Mouse (Mus musculus): Measurements from ENCODE around the gene Exo1. TPM values are rescaled to one million over a fixed set of nuclear protein-coding genes. Genes with fewer than 3 reads are reported as not detected.

The Exo1 gene
- polyA plus RNA-seq (2012; rRNA removed): 0.08 and 0.19 TPM in 2 replicates

DNA sequence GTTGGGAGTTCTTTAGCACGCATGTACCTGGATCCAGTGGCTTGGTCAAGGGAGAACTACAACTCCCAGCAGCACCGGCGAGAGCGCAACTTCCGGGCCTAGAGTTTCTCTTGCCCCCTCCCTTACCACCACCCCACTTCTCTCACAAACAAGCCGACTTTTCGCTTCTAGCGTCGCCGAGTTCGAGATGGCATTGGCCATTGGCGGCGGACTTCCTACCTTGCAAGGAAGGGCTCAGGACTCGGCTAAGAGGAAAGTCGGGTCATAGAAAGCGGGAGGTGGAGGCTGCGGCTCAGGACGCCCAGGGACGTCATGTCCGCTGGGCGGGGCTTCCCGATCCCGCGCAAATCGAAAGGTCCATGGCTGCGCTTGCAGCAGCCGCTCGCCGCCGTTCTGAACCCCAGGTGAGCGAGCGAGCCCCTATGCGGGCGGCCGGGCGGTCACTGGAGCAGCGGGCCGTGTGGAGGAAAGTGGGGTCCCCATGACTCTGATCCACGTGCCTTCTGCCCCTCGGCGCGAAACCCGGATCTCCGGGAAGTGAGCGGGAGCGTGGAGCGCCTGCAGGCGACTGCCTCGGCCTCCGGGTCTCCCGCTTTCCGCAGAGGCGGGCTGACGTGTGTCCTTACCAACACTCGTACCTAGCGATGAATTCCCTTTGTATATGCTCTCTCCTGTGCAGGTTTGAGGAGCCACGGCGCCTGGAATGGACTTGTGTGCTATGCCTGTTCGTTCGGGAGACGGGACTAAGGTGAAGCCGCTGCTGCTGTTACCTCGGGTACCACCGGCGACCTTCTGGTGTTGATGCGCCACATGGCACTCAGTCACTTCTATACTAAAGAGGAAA is at the start of gene Exo1:
Gene Exo1 (plus strand): TSS at position 129 of the 844 bp plus-strand sequence.
- DNase-seq: peak; percentile 93
- Histone ChIP-seq H3K4me3 (replicated peaks; ENCODE audit: extremely low read depth, low read depth, low read length) (peak within 1 kb of the TSS; percentile 99), H3K4me1 (ENCODE audit: control insufficient read depth, insufficient read depth, low read length) (peaks cover 3% of the 10 kb centered on the region)
- TF ChIP-seq CTCF (IDR thresholded peaks at IDR 0.05; ENCODE audit: insufficient read depth, low read length): no peak
- WGBS: under 1% methylated on average over 66 of the region's 66 CpGs

DNA sequence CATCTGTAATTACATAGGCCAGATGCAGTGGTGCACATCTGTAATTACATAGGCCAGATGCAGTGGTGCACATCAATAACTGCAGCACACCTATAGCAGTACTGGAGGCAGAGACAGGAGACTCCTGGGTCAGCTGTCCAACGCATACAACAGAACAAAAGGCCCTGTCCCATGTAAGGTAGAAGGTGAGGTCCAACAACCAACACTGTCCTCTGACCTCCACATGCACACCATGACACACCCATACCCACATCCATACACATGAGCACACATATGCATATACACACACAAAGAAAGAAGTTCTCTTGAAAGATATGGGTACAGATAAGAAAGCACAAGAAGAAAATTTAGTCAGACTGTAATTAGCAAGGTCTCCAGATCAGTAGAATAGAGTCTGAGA is 24.9 kb upstream of the Exo1 start:
- TF ChIP-seq POLR2A (IDR thresholded peaks at IDR 0.05; ENCODE audit: borderline replicate concordance, extremely low read depth, low read depth, low read length): no peak
- TF ChIP-seq CTCF (IDR thresholded peaks at IDR 0.05; ENCODE audit: insufficient read depth, low read length): no peak
- Histone ChIP-seq H3K4me1 (ENCODE audit: control insufficient read depth, insufficient read depth, low read length) (no peaks in the 10 kb centered on the region), H3K4me3 (replicated peaks; ENCODE audit: extremely low read depth, low read depth, low read length) (no peak overlapping the region)
- WGBS: 87% methylated on average over 1 of the region's 1 CpGs
- no peak for DNase-seq

DNA sequence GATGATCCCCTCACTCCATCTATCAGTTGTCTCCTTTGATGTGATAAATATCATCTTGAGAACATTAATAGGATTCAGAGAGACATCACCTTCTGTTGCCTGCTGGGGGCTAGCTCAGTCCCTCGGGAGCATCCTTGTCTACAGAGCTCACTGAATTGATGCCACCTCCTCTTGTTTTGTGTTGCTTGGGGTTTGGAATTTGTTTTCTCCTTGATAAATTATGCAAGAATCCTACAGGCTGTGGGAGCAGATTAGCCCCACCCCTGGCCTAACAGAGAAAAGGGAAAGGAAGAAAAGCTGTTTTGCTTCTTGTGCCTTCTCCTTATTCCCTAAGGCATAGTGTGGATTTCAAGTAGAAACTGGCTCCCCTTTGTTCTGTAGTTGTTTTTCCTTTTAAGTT is 13.3 kb upstream of the Exo1 start:
- Histone ChIP-seq H3K4me3 (replicated peaks; ENCODE audit: extremely low read depth, low read depth, low read length) (no peak overlapping the region), H3K4me1 (ENCODE audit: control insufficient read depth, insufficient read depth, low read length) (no peaks in the 10 kb centered on the region)
- no peak for DNase-seq
- WGBS: 38% methylated on average over 1 of the region's 1 CpGs
- TF ChIP-seq CTCF (IDR thresholded peaks at IDR 0.05; ENCODE audit: insufficient read depth, low read length) (no peak), POLR2A (IDR thresholded peaks at IDR 0.05; ENCODE audit: borderline replicate concordance, extremely low read depth, low read depth, low read length) (no peak)

DNA sequence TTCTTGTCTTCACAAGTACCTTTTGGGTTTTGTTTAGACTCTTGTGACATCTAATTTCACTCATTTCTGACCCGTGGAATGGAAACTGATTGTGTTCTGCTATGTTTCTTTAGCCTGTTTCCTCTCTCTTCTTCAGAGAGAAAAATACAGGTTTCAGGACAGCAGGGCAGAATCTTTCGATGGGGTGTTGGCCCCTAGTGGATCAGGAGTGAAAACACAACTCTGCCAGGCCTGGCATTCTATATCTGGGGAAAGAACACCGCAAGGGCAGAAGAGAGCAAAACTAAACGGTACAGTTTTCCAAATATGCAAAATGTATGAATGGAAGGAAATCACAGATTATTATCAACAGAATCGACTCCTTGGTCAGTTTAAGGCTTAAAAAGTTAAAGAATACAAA is 12.8 kb upstream of the Exo1 start:
- H3K4me1 ChIP-seq (ENCODE audit: control insufficient read depth, insufficient read depth, low read length): no peaks in the 10 kb centered on the region
- no peak overlapping the region for H3K4me3 ChIP-seq (replicated peaks; ENCODE audit: extremely low read depth, low read depth, low read length)
- TF ChIP-seq POLR2A (IDR thresholded peaks at IDR 0.05; ENCODE audit: borderline replicate concordance, extremely low read depth, low read depth, low read length) (no peak), CTCF (IDR thresholded peaks at IDR 0.05; ENCODE audit: insufficient read depth, low read length) (0 out of 2 replicates have a peak, but pooled peaks have one; percentile 9)
- DNase-seq: no peak
- 14% methylated on average over 5 of the region's 5 CpGs for WGBS

DNA sequence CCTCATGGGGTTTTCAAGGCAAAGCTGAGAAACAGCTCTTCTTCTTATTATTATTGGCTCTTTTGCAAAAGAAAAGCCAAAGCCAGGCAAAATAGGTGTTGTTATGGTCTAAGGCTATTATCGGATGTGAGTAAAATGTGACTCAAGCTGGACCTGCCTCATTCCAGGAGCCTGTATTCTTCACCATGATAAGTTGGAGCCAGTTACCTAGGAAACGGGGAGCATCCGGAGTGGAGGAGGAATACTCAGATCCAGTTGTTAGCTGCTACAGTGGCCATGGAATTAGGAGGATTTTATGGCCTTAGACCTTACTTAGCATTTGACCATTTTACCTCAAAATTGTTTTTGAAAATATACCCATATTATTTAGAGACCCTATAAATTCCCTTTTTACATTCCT is 9.7 kb upstream of the Exo1 start:
- H3K4me3 ChIP-seq (replicated peaks; ENCODE audit: extremely low read depth, low read depth, low read length): no peak overlapping the region
- no peak for DNase-seq
- no peaks in the 10 kb centered on the region for H3K4me1 ChIP-seq (ENCODE audit: control insufficient read depth, insufficient read depth, low read length)
- TF ChIP-seq CTCF (IDR thresholded peaks at IDR 0.05; ENCODE audit: insufficient read depth, low read length): no peak
- no peak for TF ChIP-seq POLR2A (IDR thresholded peaks at IDR 0.05; ENCODE audit: borderline replicate concordance, extremely low read depth, low read depth, low read length)
- 69% methylated on average over 3 of the region's 3 CpGs for WGBS

DNA sequence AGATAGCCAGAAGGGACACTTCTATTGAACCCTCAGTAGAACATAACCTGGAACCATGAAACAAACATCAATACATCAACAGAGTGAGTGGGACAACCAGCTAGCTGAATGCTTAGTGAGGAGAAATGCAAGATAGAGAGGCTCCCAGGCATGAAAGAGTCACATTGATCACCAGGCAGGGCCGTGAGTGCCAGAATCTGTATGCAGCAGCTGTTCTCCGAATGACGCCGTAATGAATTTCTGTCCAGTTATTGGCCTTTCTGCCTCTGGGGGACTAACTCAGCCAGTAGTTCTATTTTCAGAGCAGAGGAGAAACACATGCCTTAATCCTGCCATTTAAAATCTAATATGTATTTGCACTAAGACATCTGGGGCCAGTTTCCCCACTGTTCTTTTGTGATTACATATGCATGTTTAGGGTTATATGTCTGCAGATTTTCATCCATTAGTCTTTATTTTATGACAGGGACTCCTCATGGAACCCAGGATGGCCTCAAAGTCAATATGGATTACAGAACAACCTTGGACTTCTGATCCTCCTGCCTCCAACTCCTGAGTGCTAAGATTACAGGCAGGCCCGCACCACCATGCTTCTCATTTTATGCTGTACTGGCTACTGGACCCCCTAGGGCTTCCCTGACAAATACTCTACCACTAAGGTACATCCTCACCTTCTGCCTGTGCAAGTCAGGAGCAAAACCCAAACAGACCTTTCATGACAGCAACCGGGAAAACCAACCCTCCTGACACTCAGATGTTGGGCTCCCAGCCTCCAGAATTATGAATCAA is 8.2 kb upstream of the Exo1 start:
- H3K4me1 ChIP-seq (ENCODE audit: control insufficient read depth, insufficient read depth, low read length): no peaks in the 10 kb centered on the region
- DNase-seq: no peak
- H3K4me3 ChIP-seq (replicated peaks; ENCODE audit: extremely low read depth, low read depth, low read length): no peak overlapping the region
- WGBS: 71% methylated on average over 6 of the region's 6 CpGs
- no peak for TF ChIP-seq POLR2A (IDR thresholded peaks at IDR 0.05; ENCODE audit: borderline replicate concordance, extremely low read depth, low read depth, low read length)
- TF ChIP-seq CTCF (IDR thresholded peaks at IDR 0.05; ENCODE audit: insufficient read depth, low read length): no peak

- 40% methylated on average over 3 of the region's 3 CpGs for WGBS
- Histone ChIP-seq H3K4me3 (replicated peaks; ENCODE audit: extremely low read depth, low read depth, low read length) (no peak overlapping the region), H3K4me1 (ENCODE audit: control insufficient read depth, insufficient read depth, low read length) (peaks cover 3% of the 10 kb centered on the region)
- no peak for TF ChIP-seq CTCF (IDR thresholded peaks at IDR 0.05; ENCODE audit: insufficient read depth, low read length)
- TF ChIP-seq POLR2A (IDR thresholded peaks at IDR 0.05; ENCODE audit: borderline replicate concordance, extremely low read depth, low read depth, low read length): no peak
- no peak for DNase-seq
Observed at GRCm38 (mm10) chr1:175883398-175883797, 3.0 kb downstream of the Exo1 start.

GRCm38 (mm10) chr1:175893263-175893662 is 12.9 kb downstream of the Exo1 start:
- TF ChIP-seq POLR2A (IDR thresholded peaks at IDR 0.05; ENCODE audit: borderline replicate concordance, extremely low read depth, low read depth, low read length) (no peak), CTCF (IDR thresholded peaks at IDR 0.05; ENCODE audit: insufficient read depth, low read length) (no peak)
- DNase-seq: no peak
- Histone ChIP-seq H3K4me3 (replicated peaks; ENCODE audit: extremely low read depth, low read depth, low read length) (no peak overlapping the region), H3K4me1 (ENCODE audit: control insufficient read depth, insufficient read depth, low read length) (no peaks in the 10 kb centered on the region)
- WGBS: 73% methylated on average over 6 of the region's 6 CpGs

DNA sequence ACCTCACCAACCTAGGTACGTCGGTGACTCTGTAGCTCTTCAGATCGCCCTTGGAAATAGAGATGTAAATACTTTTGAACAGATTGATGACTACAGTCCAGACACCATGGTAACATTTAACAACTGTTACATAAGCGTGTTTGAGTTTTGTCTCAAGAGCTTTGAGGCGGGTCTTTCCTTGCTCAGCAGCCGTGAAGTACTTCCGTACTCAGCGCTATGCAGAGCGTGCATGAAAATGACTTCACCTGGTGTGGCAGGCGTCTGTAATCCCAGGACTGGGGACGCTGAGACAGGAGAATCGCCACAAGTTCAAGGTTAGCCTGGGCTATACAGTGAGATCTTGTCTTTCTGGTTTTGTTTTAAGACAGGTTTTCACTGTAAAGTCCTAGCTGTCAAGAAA is 13.3 kb downstream of the Exo1 start:
- TF ChIP-seq POLR2A (IDR thresholded peaks at IDR 0.05; ENCODE audit: borderline replicate concordance, extremely low read depth, low read depth, low read length) (no peak), CTCF (IDR thresholded peaks at IDR 0.05; ENCODE audit: insufficient read depth, low read length) (no peak)
- DNase-seq: peak; percentile 19
- no peaks in the 10 kb centered on the region for H3K4me1 ChIP-seq (ENCODE audit: control insufficient read depth, insufficient read depth, low read length)
- WGBS: 72% methylated on average over 12 of the region's 12 CpGs
- H3K4me3 ChIP-seq (replicated peaks; ENCODE audit: extremely low read depth, low read depth, low read length): no peak overlapping the region

Data from lung, adult 2 months (tissue).